Mouse (Mus musculus) hindbrain, postnatal 0 days (tissue): ENCODE measurements around the gene Glyctk. TPM values are rescaled to one million over a fixed set of nuclear protein-coding genes. Genes with fewer than 3 reads are reported as not detected.
"Not testable (repeated sequence)": the region's sequence is repeated elsewhere in the genome, so short reads cannot be mapped to it uniquely, and the experiment has no call there.

Source experiments
- ATAC-seq: fragments of 200-750 bp; cut with Nextera tagmentation; 2 replicates; pipeline ENCODE4 v1.8.0; 2017; ENCODE audit warnings: mild to moderate bottlenecking, moderate TSS enrichment, moderate library complexity
- DNase-seq: peaks from one replicate; pipeline ENCODE4 v3.0.0-alpha.2; 2015; ENCODE audit warnings: low spot score
- H3K27ac ChIP-seq: fragments of 300-500 bp; sonication (generic); 2 replicates; pipeline ENCODE4 v1.5.1; 2014; ENCODE audit warnings: mild to moderate bottlenecking
- H3K27me3 ChIP-seq: fragments of 300-500 bp; sonication (generic); 2 replicates; pipeline ENCODE4 v1.6.1; 2014; ENCODE audit warnings: low read length, mixed read lengths; ENCODE audit not compliant: insufficient read depth
- H3K36me3 ChIP-seq: fragments of 300-500 bp; sonication (generic); 2 replicates; pipeline ENCODE4 v1.6.1; 2014; ENCODE audit warnings: low read length, mixed read lengths; ENCODE audit not compliant: insufficient read depth
- H3K4me1 ChIP-seq: fragments of 300-500 bp; sonication (generic); 2 replicates; pipeline ENCODE4 v1.6.1; 2014; ENCODE audit warnings: antibody characterized with exemption, low read length, mixed read lengths; ENCODE audit not compliant: insufficient read depth
- H3K4me2 ChIP-seq: fragments of 300-500 bp; sonication (generic); 2 replicates; pipeline ENCODE4 v1.6.1; 2014; ENCODE audit warnings: low read depth, mild to moderate bottlenecking, low read length, moderate library complexity, mixed read lengths
- H3K4me3 ChIP-seq: fragments of 300-500 bp; sonication (generic); 2 replicates; pipeline ENCODE4 v1.5.1; 2014; ENCODE audit warnings: low read length
- H3K9ac ChIP-seq: fragments of 300-500 bp; sonication (generic); replicated peaks from 2 replicates; pipeline ENCODE4 v1.6.1; 2014; ENCODE audit warnings: mild to moderate bottlenecking, low read length, moderate library complexity, mixed read lengths
- H3K9me3 ChIP-seq: fragments of 300-500 bp; sonication (generic); 2 replicates; pipeline ENCODE4 v1.6.1; 2016; ENCODE audit warnings: low read length, mixed read lengths
- CTCF ChIP-seq: IDR thresholded peaks from 2 replicates; pipeline ENCODE4 v1.5.1; 2016; ENCODE audit warnings: antibody characterized with exemption, control low read depth, low read depth
- WGBS: fragments of 180-500 bp; shearing (Covaris S2); extraction: QIAGEN DNeasy Blood & Tissue Kit; methylation state at CpG from one replicate; pipeline ENCODE4 v1.1.7; 2014; 5-methylcytosine and 5-hydroxymethylcytosine counted together
- polyA plus RNA-seq: library from polyadenylated mRNA; unstranded; fragments of >200 nt; fragmentation: Nextera tagmentation; extraction: Ambion mirVana; gene quantifications from 2 replicates; pipeline ENCODE4 v1.2.1, GENCODE M21; 2015
- total RNA-seq: library from RNA; depleted of rRNA; stranded (reverse); fragments of >200 nt; gene quantifications from 2 replicates; pipeline ENCODE4 v1.2.3, GENCODE M21; 2014

The Glyctk gene
- total and polyA plus RNA-seq, 2 experiments from 2014 or later, result 1.2 to 1.3 TPM

- Histone ChIP-seq H3K4me1 (peaks cover 19% of the 10 kb centered on the region), H3K27ac (peak within 1 kb of the TSS; percentile 97), H3K27me3 (no peaks in the 10 kb centered on the region), H3K4me2 (peak within 1 kb of the TSS; percentile 88), H3K36me3 (no peaks in the 10 kb centered on the region), H3K9me3 (no peaks in the 10 kb centered on the region), H3K9ac (peak within 1 kb of the TSS; percentile 83), H3K4me3 (peak within 1 kb of the TSS; percentile 83)
- ATAC-seq, result peak; percentile 94
- no peak for TF ChIP-seq CTCF
- WGBS, result under 1% methylated on average over 73 of the region's 81 CpGs
- DNase-seq, result peak; percentile 95
These were observed 12.8 kb upstream of the Glyctk start, which contains the start of gene Wdr82 for GRCm38 (mm10) chr9:106170556-106171345. Wdr82 (plus strand) TSS chr9:106170928.

- H3K4me2 ChIP-seq, result peak overlapping the region; percentile 88
- no peak for DNase-seq
- 0 out of 2 replicates have a peak overlapping the region, but pooled peaks have one; percentile 97 for H3K27ac ChIP-seq
These were observed 12.0 kb upstream of the Glyctk start for GRCm38 (mm10) chr9:106169917-106170316.

GRCm38 (mm10) chr9:106169006-106169405, 11.1 kb upstream of the Glyctk start:
- H3K9ac ChIP-seq, H3K27me3 ChIP-seq, H3K36me3 ChIP-seq, H3K4me2 ChIP-seq, ATAC-seq, H3K27ac ChIP-seq, H3K9me3 ChIP-seq, H3K4me3 ChIP-seq, DNase-seq: not testable (repeated sequence)
- 68% methylated on average over 1 of the region's 1 CpGs for WGBS
- peaks cover 11% of the 10 kb centered on the region for H3K4me1 ChIP-seq

More at GRCm38 (mm10) chr9:106169917-106170316, 12.0 kb upstream of the Glyctk start:
- H3K27me3 ChIP-seq, result no peaks in the 10 kb centered on the region
- 44% methylated on average over 6 of the region's 6 CpGs for WGBS
- ATAC-seq, result no peak
- H3K4me3 ChIP-seq, result peak overlapping the region; percentile 83
- peaks cover 18% of the 10 kb centered on the region for H3K4me1 ChIP-seq
- TF ChIP-seq CTCF, result no peak
- no peaks in the 10 kb centered on the region for H3K36me3 ChIP-seq
- H3K9ac ChIP-seq, result peak overlapping the region; percentile 83; the same call in 1 of the 2 replicates
- no peaks in the 10 kb centered on the region for H3K9me3 ChIP-seq

- no peak for TF ChIP-seq CTCF
- Histone ChIP-seq H3K9me3 (no peaks in the 10 kb centered on the region), H3K4me3 (no peak overlapping the region), H3K9ac (no peak overlapping the region), H3K4me2 (no peak overlapping the region), H3K27me3 (no peaks in the 10 kb centered on the region), H3K27ac (no peak overlapping the region), H3K36me3 (no peaks in the 10 kb centered on the region), H3K4me1 (no peaks in the 10 kb centered on the region)
- 36% methylated on average over 1 of the region's 1 CpGs for WGBS
- ATAC-seq (no peak), DNase-seq (no peak)
These were observed 9.8 kb upstream of the Glyctk start for GRCm38 (mm10) chr9:106167703-106168102.

- Histone ChIP-seq H3K36me3 (no peaks in the 10 kb centered on the region), H3K27me3 (no peaks in the 10 kb centered on the region), H3K27ac (no peak overlapping the region), H3K4me1 (no peaks in the 10 kb centered on the region), H3K9ac (no peak overlapping the region), H3K4me2 (no peak overlapping the region), H3K9me3 (no peaks in the 10 kb centered on the region), H3K4me3 (no peak overlapping the region)
- TF ChIP-seq CTCF, result no peak
- WGBS, result 79% methylated on average over 3 of the region's 3 CpGs
- no peak for ATAC-seq
- no peak for DNase-seq
These were observed 9.3 kb upstream of the Glyctk start for GRCm38 (mm10) chr9:106167241-106167640.

GRCm38 (mm10) chr9:106166709-106167108, 8.8 kb upstream of the Glyctk start:
- TF ChIP-seq CTCF, result no peak
- no peaks in the 10 kb centered on the region for H3K9me3 ChIP-seq
- 65% methylated on average over 2 of the region's 2 CpGs for WGBS
- H3K27me3 ChIP-seq, result no peaks in the 10 kb centered on the region
- no peak overlapping the region for H3K4me2 ChIP-seq
- no peak for DNase-seq
- H3K4me1 ChIP-seq, result no peaks in the 10 kb centered on the region
- no peak overlapping the region for H3K9ac ChIP-seq
- no peak overlapping the region for H3K27ac ChIP-seq
- no peak for ATAC-seq
- H3K36me3 ChIP-seq, result no peaks in the 10 kb centered on the region
- no peak overlapping the region for H3K4me3 ChIP-seq

- no peaks in the 10 kb centered on the region for H3K4me1 ChIP-seq
- DNase-seq (no peak), ATAC-seq (no peak)
- no peaks in the 10 kb centered on the region for H3K9me3 ChIP-seq
- peak overlapping the region; percentile 99 for H3K27ac ChIP-seq
- peak overlapping the region; percentile 69 for H3K9ac ChIP-seq
- no peak for TF ChIP-seq CTCF
- H3K27me3 ChIP-seq, result no peaks in the 10 kb centered on the region
- no peaks in the 10 kb centered on the region for H3K36me3 ChIP-seq
- 51% methylated on average over 5 of the region's 5 CpGs for WGBS
- H3K4me3 ChIP-seq, result peak overlapping the region; percentile 52
- peak overlapping the region; percentile 71 for H3K4me2 ChIP-seq
These were observed 2.5 kb upstream of the Glyctk start for GRCm38 (mm10) chr9:106160426-106160825.
